Mouse (Mus musculus) limb, embryonic 13.5 days (tissue): Measurements from ENCODE around the gene AI837181. TPM values are rescaled to one million over a fixed set of nuclear protein-coding genes. Genes with fewer than 3 reads are reported as not detected.
"Not testable (repeated sequence)": the region's sequence is repeated elsewhere in the genome, so short reads cannot be mapped to it uniquely, and the experiment has no call there.

ENCODE experiments used
- ATAC-seq: fragments of 200-750 bp; cut with Nextera tagmentation; 2 replicates; pipeline ENCODE4 v1.8.0; 2017; ENCODE audit warnings: low read depth, moderate number of reproducible peaks, moderate TSS enrichment; ENCODE audit not compliant: low FRiP score
- H3K27ac ChIP-seq: fragments of 300-500 bp; sonication (generic); 2 replicates; pipeline ENCODE4 v1.5.1; 2015; ENCODE audit warnings: inconsistent platforms, mild to moderate bottlenecking, moderate library complexity
- H3K27me3 ChIP-seq: fragments of 300-500 bp; sonication (generic); 2 replicates; pipeline ENCODE4 v1.6.1; 2015; ENCODE audit warnings: mild to moderate bottlenecking, inconsistent platforms
- H3K36me3 ChIP-seq: fragments of 300-500 bp; sonication (generic); 2 replicates; pipeline ENCODE4 v1.6.1; 2015; ENCODE audit warnings: inconsistent platforms, mild to moderate bottlenecking, moderate library complexity
- H3K4me1 ChIP-seq: fragments of 300-500 bp; sonication (generic); 2 replicates; pipeline ENCODE4 v1.6.1; 2015; ENCODE audit warnings: inconsistent platforms
- H3K4me2 ChIP-seq: fragments of 300-500 bp; sonication (generic); replicated peaks from 2 replicates; pipeline ENCODE4 v1.6.1; 2015; ENCODE audit warnings: inconsistent platforms, mild to moderate bottlenecking, moderate library complexity
- H3K4me3 ChIP-seq: fragments of 300-500 bp; sonication (generic); 2 replicates; pipeline ENCODE4 v1.5.1; 2015; ENCODE audit warnings: moderate library complexity, mild to moderate bottlenecking, inconsistent platforms
- H3K9ac ChIP-seq: fragments of 300-500 bp; sonication (generic); 2 replicates; pipeline ENCODE4 v1.6.1; 2015; ENCODE audit warnings: mild to moderate bottlenecking, inconsistent platforms
- H3K9me3 ChIP-seq: fragments of 300-500 bp; sonication (generic); 2 replicates; pipeline ENCODE4 v1.6.1; 2016; ENCODE audit warnings: inconsistent platforms
- WGBS: fragments of 180-500 bp; shearing (Covaris S2); methylation state at CpG from one replicate; pipeline ENCODE4 v1.1.7; 2015; 5-methylcytosine and 5-hydroxymethylcytosine counted together
- polyA plus RNA-seq: library from polyadenylated mRNA; unstranded; fragments of >200 nt; fragmentation: Nextera tagmentation; extraction: Ambion mirVana; gene quantifications from 2 replicates; pipeline ENCODE4 v1.2.1, GENCODE M21; 2015

AI837181 gene
- polyA plus RNA-seq, 1 experiment from 2014 or later, result 77.9 TPM

DNA sequence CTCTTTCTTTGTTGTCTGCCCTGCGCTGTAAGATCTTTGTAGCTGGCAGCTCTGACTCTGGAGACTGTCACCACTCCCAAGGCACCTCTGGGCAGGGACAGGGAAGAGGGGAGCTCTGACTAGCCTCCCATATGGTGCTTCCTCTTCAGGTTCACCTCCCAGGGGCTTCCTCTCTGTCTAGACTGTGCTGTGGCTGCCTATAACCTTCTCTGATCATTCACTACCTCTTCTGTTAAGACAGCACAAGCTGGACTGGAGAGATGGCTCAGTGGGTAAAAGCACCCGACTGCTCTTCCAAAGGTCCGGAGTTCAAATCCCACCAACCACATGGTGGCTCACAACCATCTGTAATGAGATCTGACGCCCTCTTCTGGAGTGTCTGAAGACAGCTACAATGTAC is 23.9 kb upstream of the AI837181 start:
- H3K4me2 ChIP-seq, H3K9me3 ChIP-seq, ATAC-seq, H3K4me1 ChIP-seq, H3K36me3 ChIP-seq, H3K4me3 ChIP-seq, H3K27me3 ChIP-seq, H3K27ac ChIP-seq: not testable (repeated sequence)
- WGBS, result 74% methylated on average over 4 of the region's 4 CpGs
- 0 out of 2 replicates have a peak overlapping the region, but pooled peaks have one; percentile 25 for H3K9ac ChIP-seq

DNA sequence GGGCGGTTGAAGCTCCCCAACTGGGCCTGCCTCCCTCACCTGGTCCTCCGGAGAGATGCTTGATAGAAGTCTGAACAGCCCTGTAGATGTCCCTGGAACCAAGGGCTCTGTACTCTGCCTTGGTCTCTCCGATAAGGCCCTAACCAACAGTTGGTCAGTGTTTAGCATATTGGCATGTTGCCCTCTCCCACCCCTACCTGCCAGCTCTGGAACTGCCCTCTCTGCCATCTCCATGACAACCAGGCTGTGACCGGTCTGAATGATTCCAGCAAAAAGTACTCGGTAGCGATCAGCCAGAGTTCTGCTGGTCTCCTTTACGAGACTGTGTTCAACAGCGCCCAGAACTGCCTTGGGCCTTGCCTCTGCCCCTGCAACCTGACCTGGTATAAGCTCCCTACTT is 22.7 kb upstream of the AI837181 start, which contains the start of gene Tsga10ip:
TSS of gene Tsga10ip (minus strand) at position 234 of the 400 bp plus-strand sequence.
- no peaks in the 10 kb centered on the region for H3K9me3 ChIP-seq
- no peak within 1 kb of the TSS for H3K27ac ChIP-seq
- ATAC-seq, result no peak
- H3K27me3 ChIP-seq, result no peaks in the 10 kb centered on the region
- peaks cover 4% of the 10 kb centered on the region; the same call in 1 of the 2 replicates for H3K4me1 ChIP-seq
- no peak within 1 kb of the TSS for H3K4me2 ChIP-seq
- no peak within 1 kb of the TSS for H3K9ac ChIP-seq
- 75% methylated on average over 8 of the region's 8 CpGs for WGBS
- no peaks in the 10 kb centered on the region for H3K36me3 ChIP-seq
- H3K4me3 ChIP-seq, result no peak within 1 kb of the TSS

DNA sequence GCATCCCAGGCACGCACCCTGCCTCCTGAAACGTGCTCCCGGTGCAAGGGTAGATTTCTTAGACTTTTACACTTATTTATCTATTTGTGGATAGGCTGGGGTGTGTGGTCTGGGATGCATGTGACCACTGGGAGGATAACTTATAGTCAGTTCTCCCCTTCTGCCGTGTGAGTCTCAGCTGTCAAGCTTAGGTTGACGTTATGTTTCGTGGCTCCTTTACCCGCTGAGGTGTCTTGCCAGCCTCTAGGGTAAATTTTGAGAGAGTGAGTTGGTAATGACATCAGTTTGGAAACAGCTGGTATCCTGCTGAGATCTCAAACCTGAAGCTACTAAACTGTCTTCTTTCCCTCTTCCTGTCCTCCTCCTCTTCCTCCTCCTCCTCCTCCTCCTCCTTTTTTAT is 19.0 kb upstream of the AI837181 start:
- Histone ChIP-seq H3K36me3 (peaks cover 4% of the 10 kb centered on the region; the same call in 1 of the 2 replicates), H3K9me3 (no peaks in the 10 kb centered on the region), H3K4me3 (peak overlapping the region; percentile 42), H3K4me2 (peak overlapping the region; percentile 65), H3K4me1 (peaks cover 22% of the 10 kb centered on the region), H3K27ac (peak overlapping the region; percentile 52; the same call in 1 of the 2 replicates), H3K27me3 (no peaks in the 10 kb centered on the region), H3K9ac (peak overlapping the region; percentile 67)
- ATAC-seq, result no peak
- WGBS, result 20% methylated on average over 7 of the region's 7 CpGs

DNA sequence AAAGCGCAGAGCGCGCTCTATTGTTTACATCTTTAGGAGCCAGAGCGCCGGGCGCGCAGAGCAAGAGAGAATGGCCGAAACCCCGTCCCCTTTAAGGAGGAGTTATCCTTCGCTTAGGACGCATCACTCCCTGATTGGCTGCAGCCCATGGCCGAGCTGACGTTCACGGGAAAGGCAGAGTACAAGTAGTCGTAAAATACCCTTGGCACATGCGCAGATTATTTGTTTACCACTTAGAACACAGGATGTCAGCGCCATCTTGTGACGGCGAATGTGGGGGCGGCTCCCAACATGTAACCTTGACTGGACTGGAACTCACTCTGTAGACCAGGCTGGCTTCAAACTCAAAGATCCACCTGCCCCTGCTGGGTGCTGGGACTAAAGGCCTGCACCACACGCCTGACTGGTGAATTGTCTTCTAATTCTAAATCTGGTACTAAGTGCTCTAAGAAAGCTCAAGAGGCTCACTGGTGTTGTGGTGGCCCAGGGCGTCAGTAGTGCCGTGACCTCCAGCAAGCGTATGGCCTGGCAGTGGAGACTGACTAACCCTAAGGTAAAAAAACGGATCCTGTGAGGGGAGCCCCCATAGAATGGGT is 18.3 kb upstream of the AI837181 start:
- Histone ChIP-seq H3K4me2 (peak overlapping the region; percentile 68), H3K4me3 (peak overlapping the region; percentile 54), H3K4me1 (peaks cover 22% of the 10 kb centered on the region), H3K9ac (peak overlapping the region; percentile 67), H3K27ac (peak overlapping the region; percentile 85)
- ATAC-seq, result peak; percentile 81
- H3K9me3 ChIP-seq, H3K27me3 ChIP-seq, H3K36me3 ChIP-seq: not testable (repeated sequence)
- 11% methylated on average over 25 of the region's 25 CpGs for WGBS

DNA sequence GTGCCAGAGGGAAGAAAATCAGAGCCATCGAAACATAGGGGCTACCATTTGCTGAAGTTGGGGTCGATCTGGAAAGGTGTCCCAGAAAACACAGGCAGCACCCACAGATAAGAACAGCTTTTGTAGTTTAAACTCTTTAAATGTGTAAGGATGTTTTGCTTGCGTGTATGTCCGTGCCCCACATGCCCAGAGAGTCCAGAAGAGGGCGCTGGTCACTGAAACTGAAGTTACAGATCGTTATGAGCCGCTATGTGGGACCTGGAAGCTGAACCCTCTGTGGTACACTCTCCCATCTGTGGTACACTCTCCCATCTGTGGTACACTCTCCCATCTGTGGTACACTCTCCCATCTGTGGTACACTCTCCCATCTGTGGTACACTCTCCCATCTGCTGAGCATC is 17.8 kb upstream of the AI837181 start:
- H3K27ac ChIP-seq, result peak overlapping the region; percentile 85
- H3K4me3 ChIP-seq, result peak overlapping the region; percentile 54
- H3K4me2 ChIP-seq, result peak overlapping the region; percentile 68
- peak overlapping the region; percentile 67 for H3K9ac ChIP-seq
- peak; percentile 55; the same call in 1 of the 2 replicates for ATAC-seq
- peaks cover 26% of the 10 kb centered on the region for H3K4me1 ChIP-seq
- 19% methylated on average over 7 of the region's 7 CpGs for WGBS
- no peaks in the 10 kb centered on the region for H3K9me3 ChIP-seq
- H3K36me3 ChIP-seq, result peaks cover 4% of the 10 kb centered on the region; the same call in 1 of the 2 replicates
- H3K27me3 ChIP-seq, result no peaks in the 10 kb centered on the region

DNA sequence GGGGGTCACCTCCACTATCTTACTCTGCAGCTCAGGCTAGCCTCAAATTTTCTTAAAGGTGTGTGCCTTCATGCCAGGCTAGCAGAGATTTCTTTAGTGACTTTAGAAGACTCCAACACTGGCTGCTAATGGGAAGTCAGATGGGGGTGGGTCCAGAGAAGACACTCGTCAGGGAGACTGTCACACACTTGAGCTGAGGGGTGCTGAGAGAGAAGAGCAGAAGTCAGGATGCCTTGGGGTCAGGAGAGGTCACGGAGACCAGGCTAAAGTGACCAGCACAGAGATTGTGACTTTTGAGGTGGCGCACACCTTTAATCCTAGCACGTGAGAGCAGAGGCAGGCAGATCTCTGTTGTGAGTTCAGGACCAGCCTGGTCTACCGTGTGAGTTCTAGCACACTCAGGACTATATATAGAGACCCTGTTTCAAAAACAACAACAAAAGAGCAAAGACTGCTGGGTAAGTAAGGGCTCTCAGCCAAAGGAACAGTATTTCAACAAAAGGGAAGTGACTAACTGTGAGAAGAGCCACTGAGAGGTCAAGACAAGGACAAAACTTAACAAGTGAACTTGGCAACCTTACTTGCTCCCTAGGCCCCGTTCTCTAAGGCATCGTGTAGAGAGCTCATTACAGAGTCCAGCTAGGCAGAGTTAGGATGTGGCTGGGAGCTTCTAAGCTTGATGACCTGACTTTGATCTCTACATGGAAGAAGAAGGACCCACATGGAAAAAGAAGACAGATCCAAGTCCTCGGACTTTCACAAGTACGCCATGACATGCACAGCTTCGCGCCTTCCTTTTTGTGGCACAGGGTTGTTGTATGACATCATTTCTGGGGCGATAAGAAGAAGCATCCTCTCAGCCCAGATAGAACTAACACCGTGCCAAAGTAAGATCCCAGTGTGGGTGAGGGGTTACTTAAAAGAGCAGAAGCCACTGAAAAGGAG is 16.6 kb upstream of the AI837181 start:
- 92% methylated on average over 13 of the region's 13 CpGs for WGBS
- no peak overlapping the region for H3K27ac ChIP-seq

DNA sequence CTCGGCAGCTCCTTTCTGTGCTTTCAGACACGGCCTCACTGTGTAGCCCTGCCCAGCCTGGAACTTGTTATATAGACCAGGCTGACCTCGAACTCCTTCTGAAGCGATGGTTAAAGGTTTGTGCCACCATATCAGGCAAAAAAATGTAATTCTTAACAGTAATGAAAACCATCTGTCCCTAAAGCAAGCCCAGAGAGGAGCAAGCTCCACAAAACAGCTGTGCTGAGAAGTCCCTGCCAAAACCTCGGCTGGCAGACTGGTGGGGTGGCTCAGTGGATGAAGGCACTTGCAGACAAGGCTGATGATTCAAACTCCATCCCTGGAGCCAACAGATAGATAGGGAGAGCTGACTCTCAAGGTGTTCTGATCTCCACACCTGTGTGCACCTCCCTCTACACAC is 15.9 kb upstream of the AI837181 start:
- Histone ChIP-seq H3K9ac (no peak overlapping the region), H3K27ac (no peak overlapping the region), H3K27me3 (no peaks in the 10 kb centered on the region), H3K9me3 (no peaks in the 10 kb centered on the region), H3K4me1 (peaks cover 26% of the 10 kb centered on the region), H3K4me3 (no peak overlapping the region), H3K36me3 (peaks cover 4% of the 10 kb centered on the region; the same call in 1 of the 2 replicates), H3K4me2 (no peak overlapping the region)
- 40% methylated on average over 5 of the region's 5 CpGs for WGBS
- no peak for ATAC-seq

More for the DNA sequence above, 16.6 kb upstream of the AI837181 start:
- no peaks in the 10 kb centered on the region for H3K9me3 ChIP-seq
- H3K4me1 ChIP-seq, result peaks cover 26% of the 10 kb centered on the region
- H3K4me3 ChIP-seq, result peak overlapping the region; percentile 54
- H3K9ac ChIP-seq, result peak overlapping the region; percentile 67; the same call in 1 of the 2 replicates
- no peaks in the 10 kb centered on the region for H3K27me3 ChIP-seq
- H3K36me3 ChIP-seq, result peaks cover 4% of the 10 kb centered on the region; the same call in 1 of the 2 replicates
- ATAC-seq, result no peak
- H3K4me2 ChIP-seq, result peak overlapping the region; percentile 68

DNA sequence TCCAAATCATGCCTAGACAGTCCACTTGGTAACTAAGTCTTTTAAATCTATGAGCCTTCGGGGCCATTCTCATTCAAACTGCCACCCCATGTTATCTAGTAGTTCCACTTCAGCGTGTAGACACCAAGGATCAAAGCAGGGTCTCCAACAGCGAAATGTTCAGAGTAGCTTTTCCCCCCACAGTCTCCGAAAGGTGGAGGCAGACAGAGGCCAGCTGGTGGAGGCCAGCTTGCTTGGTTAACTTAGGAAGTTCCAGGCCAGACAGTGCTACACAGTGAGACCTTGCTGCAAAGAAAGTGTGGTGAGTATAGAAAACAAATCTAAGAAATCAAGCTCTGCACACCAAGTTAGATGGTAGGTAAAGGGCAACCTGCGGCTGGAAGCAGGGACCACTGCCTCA is 14.3 kb upstream of the AI837181 start:
- peaks cover 26% of the 10 kb centered on the region for H3K4me1 ChIP-seq

DNA sequence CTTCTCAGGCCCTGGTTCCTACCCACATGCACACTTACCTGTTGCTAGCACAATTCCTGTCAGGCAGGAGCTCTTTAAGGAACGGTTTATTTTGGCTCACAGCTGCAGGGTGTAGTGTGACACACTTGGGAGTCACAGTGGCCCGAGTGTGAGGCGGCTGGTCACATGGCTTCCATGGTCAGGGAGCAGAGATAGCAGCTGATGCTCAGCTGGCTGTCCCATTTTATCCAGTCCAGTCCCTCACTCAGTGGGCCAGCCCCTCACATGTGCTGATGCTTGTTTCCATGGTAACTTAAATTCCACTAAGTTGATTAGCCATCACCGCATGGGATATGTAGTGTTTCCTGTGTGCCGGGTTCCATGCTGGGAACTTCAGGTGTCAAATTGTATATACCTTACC is 13.0 kb upstream of the AI837181 start:
- no peaks in the 10 kb centered on the region for H3K27me3 ChIP-seq
- WGBS, result 56% methylated on average over 5 of the region's 5 CpGs
- 0 out of 2 replicates have a peak overlapping the region, but pooled peaks have one; percentile 14 for H3K9ac ChIP-seq
- H3K27ac ChIP-seq, result no peak overlapping the region
- H3K4me1 ChIP-seq, result peaks cover 22% of the 10 kb centered on the region
- no peak overlapping the region for H3K4me3 ChIP-seq
- H3K9me3 ChIP-seq, result no peaks in the 10 kb centered on the region
- ATAC-seq, result no peak
- H3K4me2 ChIP-seq, result no peak overlapping the region
- peaks cover 4% of the 10 kb centered on the region for H3K36me3 ChIP-seq

More for the DNA sequence above, 14.3 kb upstream of the AI837181 start:
- Histone ChIP-seq H3K9ac (no peak overlapping the region), H3K36me3 (peaks cover 4% of the 10 kb centered on the region; the same call in 1 of the 2 replicates), H3K9me3 (no peaks in the 10 kb centered on the region), H3K27me3 (no peaks in the 10 kb centered on the region), H3K27ac (no peak overlapping the region), H3K4me2 (no peak overlapping the region), H3K4me3 (no peak overlapping the region)
- no peak for ATAC-seq
- WGBS, result 83% methylated on average over 5 of the region's 5 CpGs

DNA sequence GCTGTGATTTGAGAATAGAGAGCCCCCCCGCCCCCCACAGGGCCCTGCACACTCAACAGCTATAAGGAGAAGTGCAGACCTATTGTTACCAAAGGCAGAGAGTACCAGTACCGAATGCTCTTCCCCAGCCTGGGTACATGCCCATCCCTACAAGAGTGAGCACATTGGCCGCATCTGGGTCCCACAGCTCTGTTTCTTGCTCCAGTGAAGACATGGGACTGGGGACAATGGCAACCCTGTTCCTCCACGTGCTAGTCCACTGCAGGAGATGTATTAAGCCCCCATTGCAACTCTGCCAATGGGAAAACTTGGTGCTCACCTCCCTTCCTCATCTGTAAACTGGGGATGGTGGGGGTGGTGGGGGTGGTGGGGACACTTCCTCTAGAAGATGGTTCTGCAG is 11.1 kb upstream of the AI837181 start:
- no peak overlapping the region for H3K4me2 ChIP-seq
- H3K27me3 ChIP-seq, result no peaks in the 10 kb centered on the region
- no peak for ATAC-seq
- 81% methylated on average over 4 of the region's 4 CpGs for WGBS
- no peak overlapping the region for H3K27ac ChIP-seq
- H3K9me3 ChIP-seq, result no peaks in the 10 kb centered on the region
- H3K4me3 ChIP-seq, result no peak overlapping the region
- peaks cover 8% of the 10 kb centered on the region for H3K4me1 ChIP-seq
- no peak overlapping the region for H3K9ac ChIP-seq
- peaks cover 5% of the 10 kb centered on the region for H3K36me3 ChIP-seq

DNA sequence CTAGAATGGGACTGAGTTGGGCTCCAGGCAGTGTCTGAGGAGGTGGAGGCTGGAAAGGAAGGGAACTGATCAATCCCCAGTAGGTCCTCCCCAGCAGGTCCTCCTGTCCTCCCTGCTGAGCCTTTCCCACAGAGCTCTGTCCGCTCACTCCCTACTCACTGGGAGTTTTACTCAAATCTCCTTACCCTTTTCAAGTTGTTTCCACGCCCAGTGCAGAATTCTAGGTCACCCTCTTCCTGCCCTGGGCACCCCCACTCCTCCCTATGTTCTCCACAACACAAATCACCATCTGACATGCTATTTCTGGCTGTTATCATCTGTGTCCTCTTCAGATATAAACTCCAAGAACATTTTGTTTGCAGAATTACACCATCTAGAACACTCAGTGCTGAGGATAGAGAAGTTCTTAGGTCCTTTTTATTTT is 10.4 kb upstream of the AI837181 start:
- 80% methylated on average over 2 of the region's 2 CpGs for WGBS
- H3K9me3 ChIP-seq, result no peaks in the 10 kb centered on the region
- peaks cover 4% of the 10 kb centered on the region; the same call in 1 of the 2 replicates for H3K4me1 ChIP-seq
- no peak overlapping the region for H3K4me2 ChIP-seq
- no peak overlapping the region for H3K27ac ChIP-seq
- no peak overlapping the region for H3K9ac ChIP-seq
- H3K27me3 ChIP-seq, result no peaks in the 10 kb centered on the region
- ATAC-seq, result no peak
- H3K36me3 ChIP-seq, result peaks cover 5% of the 10 kb centered on the region; the same call in 1 of the 2 replicates
- H3K4me3 ChIP-seq, result no peak overlapping the region
